Mouse (Mus musculus) ES-E14 (cell line): Measurements from ENCODE around the gene Ropn1l.

Experiments used
- HCFC1 ChIP-seq: IDR thresholded peaks from 2 replicates; pipeline ENCODE4 v1.6.1; 2012; ENCODE audit warnings: low read length, inconsistent platforms, borderline replicate concordance; ENCODE audit not compliant: insufficient read depth
- MAFK ChIP-seq: IDR thresholded peaks from 2 replicates; pipeline ENCODE4 v1.6.1; 2014; ENCODE audit warnings: mild to moderate bottlenecking, low read depth, low read length, inconsistent platforms; ENCODE audit not compliant: insufficient read depth

- no peak for TF ChIP-seq HCFC1
- TF ChIP-seq MAFK, result no peak
These were observed 6.4 kb downstream of the Ropn1l start for GRCm38 (mm10) chr15:31447121-31447520.
